Mouse (Mus musculus): Measurements from ENCODE around the gene Ptchd4.

- TF ChIP-seq CHD2 (IDR thresholded peaks at IDR 0.05; ENCODE audit: low read depth, low read length) (no peak), MAFK (IDR thresholded peaks at IDR 0.05; ENCODE audit: insufficient read depth, low read depth, low read length) (no peak), ZNF384 (IDR thresholded peaks at IDR 0.05; ENCODE audit: low read depth, low read length) (no peak), HCFC1 (IDR thresholded peaks at IDR 0.05; ENCODE audit: borderline replicate concordance, insufficient read depth, low read length) (no peak), ZC3H11A (IDR thresholded peaks at IDR 0.05; ENCODE audit: borderline replicate concordance, low read depth, low read length) (no peak)
Observed at GRCm38 (mm10) chr17:42358481-42358880, 42.7 kb downstream of the Ptchd4 start.
